Mouse (Mus musculus) 416B (cell line): ENCODE results near the gene Lrrc1.

Source experiments
- DNase-seq: peaks from one replicate; pipeline ENCODE4 v3.0.0; 2011; ENCODE audit warnings: low read depth

The Lrrc1 gene

GRCm38 (mm10) chr9:77463861-77464260 is 80.8 kb downstream of the Lrrc1 start:
- peak; percentile 10 for DNase-seq

DNA sequence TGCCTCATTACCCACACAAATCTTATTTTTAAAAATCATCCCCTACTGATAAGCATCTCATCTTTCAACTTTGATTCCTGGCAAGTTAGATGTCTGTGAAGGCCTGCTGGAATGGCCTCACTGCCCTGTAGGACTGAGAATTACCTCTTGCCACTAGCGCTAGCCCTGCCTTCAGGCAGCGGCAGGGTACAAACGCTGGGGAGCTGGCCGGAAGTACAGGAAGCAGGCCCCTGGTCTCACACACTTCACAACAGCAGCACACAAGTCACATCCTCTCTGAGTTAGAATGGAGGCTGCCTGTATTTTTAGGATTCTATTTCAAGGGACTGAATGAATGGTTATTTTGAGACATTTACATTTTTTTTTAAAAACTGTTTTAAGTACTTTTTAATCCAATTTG is 81.5 kb downstream of the Lrrc1 start:
- peak; percentile 67 for DNase-seq

DNA sequence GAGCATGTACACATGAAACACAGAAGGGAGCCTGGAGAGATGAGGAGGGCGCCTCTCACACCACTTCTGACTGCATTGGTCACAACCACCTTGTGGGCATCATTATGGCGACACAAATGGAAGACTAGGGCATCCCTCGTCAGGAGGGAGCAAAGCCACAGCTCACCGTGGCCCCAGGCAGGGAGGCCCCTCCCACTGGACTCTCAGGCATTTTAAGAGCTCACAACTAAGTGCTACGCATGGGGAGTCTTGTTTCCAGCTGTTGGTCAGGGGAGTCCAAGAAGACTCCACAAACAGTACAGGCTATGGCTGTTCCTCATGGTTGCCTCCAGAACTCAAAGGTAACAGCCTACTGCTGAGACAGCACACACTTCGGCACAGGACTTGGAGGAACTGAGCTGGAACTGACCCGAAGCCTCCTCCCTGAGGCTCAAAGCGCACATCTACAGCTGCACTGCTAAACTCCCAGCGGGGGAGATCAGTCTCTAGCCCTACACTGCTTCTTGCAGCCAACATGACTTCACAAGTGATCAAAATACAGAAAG is 83.2 kb downstream of the Lrrc1 start:
- no peak for DNase-seq

- DNase-seq: no peak
These were observed 84.3 kb downstream of the Lrrc1 start for GRCm38 (mm10) chr9:77460408-77460807.

GRCm38 (mm10) chr9:77459365-77459764 is 85.3 kb downstream of the Lrrc1 start:
- no peak for DNase-seq

DNA sequence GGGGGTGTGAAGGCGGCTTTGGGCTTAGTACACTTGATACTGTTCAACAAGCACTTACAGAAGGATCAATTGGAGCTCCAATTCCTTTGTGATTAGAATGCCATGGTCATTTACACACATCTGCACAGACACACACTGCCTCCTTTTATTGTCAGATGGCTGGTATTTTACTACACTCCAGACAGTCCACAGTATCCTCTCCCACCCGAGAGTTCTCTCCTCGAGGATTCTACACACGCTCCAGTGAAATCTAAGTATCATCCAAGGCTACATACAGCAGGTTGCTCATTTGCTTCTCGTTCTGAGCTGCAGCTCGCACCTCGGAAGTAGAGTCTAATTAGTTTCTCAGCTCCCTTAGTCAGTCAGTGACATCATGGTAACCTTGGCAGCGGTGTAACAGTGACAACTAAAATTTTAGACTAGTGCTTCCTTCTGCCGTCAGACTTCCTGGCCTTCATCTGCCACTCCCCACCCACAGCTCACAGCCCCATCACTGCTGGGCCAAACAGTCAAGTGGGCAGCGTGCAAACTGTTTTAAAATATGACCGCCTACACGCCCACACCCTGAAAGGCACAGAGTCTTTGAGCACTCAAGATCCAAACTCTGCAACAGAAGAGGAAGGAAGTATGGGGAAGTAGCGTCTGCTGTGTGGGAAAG is 88.4 kb downstream of the Lrrc1 start:
- DNase-seq: peak; percentile 4

GRCm38 (mm10) chr9:77455439-77456168 is 89.1 kb downstream of the Lrrc1 start:
- DNase-seq: no peak

GRCm38 (mm10) chr9:77452046-77452807 is 92.4 kb downstream of the Lrrc1 start:
- DNase-seq: no peak

GRCm38 (mm10) chr9:77450447-77450846 is 94.2 kb downstream of the Lrrc1 start:
- DNase-seq: no peak

DNA sequence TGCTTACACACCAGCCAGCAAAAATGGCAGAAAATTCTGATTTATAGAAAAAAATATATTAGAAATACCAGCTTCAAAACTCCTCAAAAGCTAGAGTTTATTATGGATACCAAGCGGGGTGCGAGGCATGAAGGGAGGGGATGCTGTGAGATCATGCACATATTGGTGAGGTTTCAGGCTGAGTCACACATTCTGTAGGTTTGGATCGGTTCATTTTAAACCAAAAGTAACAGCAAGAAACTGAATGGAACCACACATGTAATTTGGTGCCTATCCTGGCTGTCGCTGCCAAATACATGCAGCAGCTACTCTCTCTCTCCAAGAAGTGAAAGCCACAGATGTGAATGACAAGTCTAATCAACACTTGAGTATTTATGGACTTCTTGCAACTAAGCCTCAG is 99.8 kb downstream of the Lrrc1 start:
- DNase-seq: no peak

- no peak for DNase-seq
These were observed 105.3 kb downstream of the Lrrc1 start for GRCm38 (mm10) chr9:77439371-77439770.

DNA sequence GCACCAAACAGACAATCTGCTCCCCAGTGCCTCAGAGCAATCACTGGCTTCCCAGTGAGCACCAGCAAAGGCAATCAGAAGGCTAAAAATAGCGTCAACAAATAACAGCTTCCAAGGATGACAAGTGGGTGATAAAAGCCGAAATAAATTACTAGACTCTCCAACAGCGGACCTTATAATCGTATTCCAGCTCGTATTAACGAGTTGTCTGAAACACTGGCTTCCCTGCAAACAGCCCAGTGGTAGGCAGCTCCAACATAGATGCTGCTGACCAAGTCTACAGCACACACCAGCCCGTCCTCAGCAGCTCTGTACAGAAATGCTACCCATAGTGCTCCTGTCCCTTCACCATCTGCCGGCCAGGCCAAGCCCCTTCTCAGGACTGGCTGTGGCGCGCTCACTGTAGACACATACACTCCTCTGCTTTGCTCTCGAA is 105.8 kb downstream of the Lrrc1 start:
- no peak for DNase-seq

GRCm38 (mm10) chr9:77437131-77437530 is 107.5 kb downstream of the Lrrc1 start:
- no peak for DNase-seq

DNA sequence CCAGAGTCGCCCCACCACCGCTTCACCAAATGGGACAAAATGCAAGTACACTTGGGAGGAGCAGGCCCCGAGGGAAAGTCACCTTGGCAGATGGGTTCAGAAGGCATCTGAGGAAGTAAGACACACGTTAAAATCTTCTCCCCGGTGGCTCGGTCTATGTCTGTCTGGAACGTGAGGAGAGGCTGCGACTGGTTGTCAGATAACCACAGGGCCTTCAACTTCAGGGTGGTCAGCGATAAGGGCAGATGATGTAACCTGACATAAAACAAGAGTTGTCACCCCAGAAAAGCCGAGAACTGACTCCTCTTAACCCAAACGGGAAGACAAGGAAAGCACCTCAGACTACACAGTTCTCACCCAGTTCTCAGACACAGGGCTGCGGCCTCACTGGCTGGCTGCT is 109.7 kb downstream of the Lrrc1 start:
- no peak for DNase-seq

DNA sequence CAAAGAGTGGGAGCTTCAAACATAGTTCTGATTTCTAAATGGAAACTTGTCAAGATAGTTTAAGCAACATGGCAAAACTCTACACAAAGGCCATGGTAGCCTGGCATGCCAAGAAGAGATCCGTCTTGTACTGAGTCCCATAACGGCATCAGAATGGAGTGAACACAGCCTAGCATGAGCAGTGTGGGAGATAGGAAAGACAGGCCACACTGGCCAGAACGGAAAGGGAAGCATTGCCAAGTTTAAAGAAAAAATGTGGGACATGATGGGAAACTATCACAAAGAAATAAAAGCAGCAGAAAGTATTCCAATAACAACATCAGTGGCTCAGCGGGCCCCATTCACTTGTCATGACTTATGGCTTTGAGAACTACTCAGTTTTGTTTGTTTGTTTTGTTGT is 111.2 kb downstream of the Lrrc1 start:
- no peak for DNase-seq

GRCm38 (mm10) chr9:77432030-77432429 is 112.6 kb downstream of the Lrrc1 start:
- DNase-seq: no peak

DNA sequence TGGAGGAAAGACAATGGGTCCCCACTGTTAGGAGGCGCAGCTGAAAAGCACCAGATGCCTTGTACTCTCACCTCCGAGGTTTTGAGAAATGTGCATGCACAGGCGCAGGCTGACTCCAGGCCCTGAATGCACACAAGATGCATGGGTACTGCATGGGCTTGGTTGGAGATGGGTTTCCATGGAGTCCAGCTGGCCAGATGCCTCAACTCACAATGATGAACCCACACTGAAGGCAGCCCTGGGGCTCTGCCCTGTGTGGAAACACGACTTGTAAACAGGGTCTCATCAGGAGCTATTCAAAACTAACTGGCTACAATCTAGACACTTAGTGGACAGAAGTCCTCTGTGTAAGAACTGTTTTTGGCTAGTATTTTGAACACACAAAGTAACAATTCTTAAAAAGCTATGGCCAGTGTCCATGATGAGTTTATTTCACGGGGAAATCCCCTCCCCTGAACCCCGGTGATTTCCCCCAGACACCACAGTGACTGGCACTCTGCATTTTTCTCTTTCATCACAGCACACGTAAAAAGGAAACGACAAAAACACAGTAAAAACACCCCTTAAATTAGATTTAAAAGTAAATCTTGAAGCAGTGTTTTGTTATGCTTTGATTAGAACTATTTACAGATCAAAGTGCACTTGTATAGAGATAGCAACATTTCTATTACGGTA is 114.1 kb downstream of the Lrrc1 start:
- no peak for DNase-seq

DNA sequence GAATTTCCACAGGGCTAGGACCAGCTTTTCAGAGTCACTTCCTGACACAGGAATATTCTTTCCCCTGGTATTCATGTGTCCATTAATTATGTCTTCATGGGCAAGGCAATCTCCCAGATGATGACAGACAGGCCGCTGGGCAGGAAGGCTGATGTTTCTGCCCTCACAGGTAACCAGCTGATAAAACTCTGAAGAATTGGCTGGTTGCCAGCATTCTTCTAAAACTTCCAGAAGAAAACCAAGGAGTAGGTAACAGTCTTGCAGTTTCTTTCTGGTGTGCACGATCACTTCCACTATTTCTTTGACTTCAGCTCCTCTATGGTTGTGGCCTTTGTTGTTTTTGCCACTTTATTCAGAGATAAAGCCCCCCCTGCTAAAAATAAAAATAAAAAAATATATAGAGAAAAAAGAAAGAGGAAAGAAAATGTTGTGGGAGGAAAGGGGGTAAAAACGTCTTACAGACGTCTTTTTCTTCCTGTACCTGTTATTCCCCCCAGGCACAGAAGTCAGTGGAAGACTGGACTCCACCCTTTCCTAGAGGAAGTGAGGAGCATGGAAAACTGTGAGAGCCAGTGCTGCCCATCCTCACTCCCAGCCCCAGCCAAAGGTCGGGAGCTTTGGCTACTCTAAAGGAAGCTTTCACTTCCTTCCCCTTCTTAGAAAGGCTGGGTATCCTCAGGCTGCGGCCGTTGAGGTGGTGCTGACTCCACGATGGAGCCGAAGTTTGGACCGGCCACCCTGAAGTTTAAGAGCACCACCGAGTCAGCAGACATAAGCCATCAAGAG is 115.2 kb downstream of the Lrrc1 start:
- DNase-seq: no peak

- no peak for DNase-seq
These were observed 115.9 kb downstream of the Lrrc1 start for GRCm38 (mm10) chr9:77428748-77429140.

- peak; percentile 54 for DNase-seq
These were observed 116.4 kb downstream of the Lrrc1 start for GRCm38 (mm10) chr9:77428115-77428747.
